Mouse (Mus musculus) liver, embryonic 18 days (tissue): ENCODE data around the gene Olfr1055. TPM values are rescaled to one million over a fixed set of nuclear protein-coding genes. Genes with fewer than 3 reads are reported as not detected.

Source experiments
- polyA plus RNA-seq: library from polyadenylated mRNA; depleted of rRNA; stranded (reverse); fragments of >200 nt; gene quantifications from 2 replicates; pipeline ENCODE4 v1.2.3, GENCODE M21; 2012; rRNA removed

The Olfr1055 gene
- not detected in 2 replicates for polyA plus RNA-seq

GRCm38 (mm10) chr2:86350184-86350583, at the start of gene Olfr1055:
Gene Olfr1055 (minus strand): TSS chr2:86350284.

GRCm38 (mm10) chr2:86388461-86388860, 38.4 kb upstream of the Olfr1055 start, which contains the start of gene Olfr1058:
Gene Olfr1058 (minus strand): TSS chr2:86388561.

GRCm38 (mm10) chr2:86378293-86378692, 28.2 kb upstream of the Olfr1055 start, which contains the start of gene Olfr1057:
Gene Olfr1057 (minus strand): TSS chr2:86378393.

GRCm38 (mm10) chr2:86362369-86362768, 12.3 kb upstream of the Olfr1055 start, which contains the start of gene Olfr1056:
Gene Olfr1056 (minus strand): TSS chr2:86362469.

GRCm38 (mm10) chr2:86335333-86335732, 14.8 kb downstream of the Olfr1055 start, which contains the start of gene Olfr1054:
Gene Olfr1054 (minus strand): TSS chr2:86335433.

GRCm38 (mm10) chr2:86315184-86315583, 34.9 kb downstream of the Olfr1055 start, which contains the start of gene Olfr1053:
Gene Olfr1053 (minus strand): TSS chr2:86315284.

Other genes with a start within 250 kb of the Olfr1055 start
- gene Olfr1039, start 214.4 kb downstream of the Olfr1055 start, polyA plus RNA-seq, result not detected in 2 replicates
- gene Olfr1040, start 203.6 kb downstream of the Olfr1055 start, polyA plus RNA-seq, result not detected in 2 replicates
- not detected in 2 replicates for gene Olfr1042, start 188.4 kb downstream of the Olfr1055 start, polyA plus RNA-seq
- not detected in 2 replicates for gene Olfr1043, start 182.8 kb downstream of the Olfr1055 start, polyA plus RNA-seq
- not detected in 2 replicates for gene Olfr1044, start 172.5 kb downstream of the Olfr1055 start, polyA plus RNA-seq
- gene Olfr52, start 164.6 kb downstream of the Olfr1055 start, polyA plus RNA-seq, result not detected in 2 replicates
- not detected in 2 replicates for gene Olfr1045, start 147.3 kb downstream of the Olfr1055 start, polyA plus RNA-seq
- gene Olfr1046, start 131.0 kb downstream of the Olfr1055 start, polyA plus RNA-seq, result not detected in 2 replicates
- gene Olfr1047, start 118.9 kb downstream of the Olfr1055 start, polyA plus RNA-seq, result not detected in 2 replicates
- gene Olfr1048, start 110.0 kb downstream of the Olfr1055 start, polyA plus RNA-seq, result not detected in 2 replicates
- not detected in 2 replicates for gene Olfr1049, start 92.0 kb downstream of the Olfr1055 start, polyA plus RNA-seq
- not detected in 2 replicates for gene Olfr1051, start 71.2 kb downstream of the Olfr1055 start, polyA plus RNA-seq
- gene Olfr1052, start 57.8 kb downstream of the Olfr1055 start, polyA plus RNA-seq, result not detected in 2 replicates
- gene Olfr1053, start 35.0 kb downstream of the Olfr1055 start, polyA plus RNA-seq, result not detected in 2 replicates
- gene Olfr1054, start 14.9 kb downstream of the Olfr1055 start, polyA plus RNA-seq, result not detected in 2 replicates
- not detected in 2 replicates for gene Olfr1056, start 12.2 kb upstream of the Olfr1055 start, polyA plus RNA-seq
- gene Olfr1057, start 28.1 kb upstream of the Olfr1055 start, polyA plus RNA-seq, result not detected in 2 replicates
- not detected in 2 replicates for gene Olfr1058, start 38.3 kb upstream of the Olfr1055 start, polyA plus RNA-seq
- not detected in 2 replicates for gene Olfr1061, start 63.8 kb upstream of the Olfr1055 start, polyA plus RNA-seq
- gene Olfr1062, start 76.5 kb upstream of the Olfr1055 start, polyA plus RNA-seq, result not detected in 2 replicates
- not detected in 2 replicates for gene Olfr1065, start 100.3 kb upstream of the Olfr1055 start, polyA plus RNA-seq
- gene Olfr1066, start 106.0 kb upstream of the Olfr1055 start, polyA plus RNA-seq, result not detected in 2 replicates
- gene Olfr228, start 137.1 kb upstream of the Olfr1055 start, polyA plus RNA-seq, result not detected in 2 replicates
- gene Olfr1076, start 158.2 kb upstream of the Olfr1055 start, polyA plus RNA-seq, result not detected in 2 replicates
- not detected in 2 replicates for gene Olfr1079, start 192.2 kb upstream of the Olfr1055 start, polyA plus RNA-seq
- gene Olfr1080, start 208.0 kb upstream of the Olfr1055 start, polyA plus RNA-seq, result not detected in 2 replicates
- not detected in 2 replicates for gene Olfr1082, start 248.7 kb upstream of the Olfr1055 start, polyA plus RNA-seq